Mouse (Mus musculus): Measurements from ENCODE around the gene Gm5416. TPM values are rescaled to one million over a fixed set of nuclear protein-coding genes. Genes with fewer than 3 reads are reported as not detected.
"Not testable (repeated sequence)": the region's sequence is repeated elsewhere in the genome, so short reads cannot be mapped to it uniquely, and the experiment has no call there.

Gene Gm5416
- polyA plus RNA-seq (2012; fragmentation: generic; extraction: Trizol): not detected
- long read RNA-seq, experiment 1: 0 reads
- long read RNA-seq, experiment 2: 0 reads

DNA sequence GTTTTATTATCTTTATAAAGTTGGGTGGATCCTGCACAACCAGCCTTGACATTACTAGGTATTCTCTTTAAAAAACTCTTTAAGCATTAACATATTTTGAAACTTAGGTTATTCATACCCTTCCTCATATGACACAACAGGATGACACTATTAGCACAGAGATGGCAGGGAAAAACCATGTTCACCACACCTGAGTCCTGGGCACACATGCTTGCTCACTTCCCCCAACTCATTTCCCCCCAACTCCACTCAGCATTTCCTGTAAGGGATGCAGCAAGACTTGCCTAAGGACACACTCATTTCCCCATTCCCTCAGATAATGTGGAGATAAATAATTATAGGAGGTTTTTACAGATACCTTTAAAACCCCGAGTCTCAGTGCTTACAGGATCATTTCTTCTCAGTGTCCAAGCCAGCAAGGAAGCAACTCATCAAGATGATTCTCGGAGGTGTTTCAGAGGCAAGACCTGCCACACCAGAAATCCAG lies at the start of gene Gm5416:
Gm5416 (plus strand) TSS at position 437 of the 487 bp plus-strand sequence.
- Histone ChIP-seq H3ac (ENCODE audit: control insufficient read depth, insufficient read length, low read depth) (no peak within 1 kb of the TSS), H3K4me3 (ENCODE audit: insufficient read depth, poor library complexity, severe bottlenecking) (no peak within 1 kb of the TSS), H3K79me2 (ENCODE audit: control insufficient read depth, insufficient read depth) (no peaks in the 10 kb centered on the region), H3K27me3 (ENCODE audit: control insufficient read depth, insufficient read depth, insufficient read length) (no peaks in the 10 kb centered on the region), H3K79me3 (ENCODE audit: low read depth) (no peaks in the 10 kb centered on the region), H3K36me3 (ENCODE audit: control insufficient read depth, insufficient read depth) (no peaks in the 10 kb centered on the region)
- TF ChIP-seq FOSL1 (IDR thresholded peaks at IDR 0.05; ENCODE audit: insufficient read depth, low read length, poor library complexity, severe bottlenecking) (no peak), USF1 (IDR thresholded peaks at IDR 0.05; ENCODE audit: low read depth) (no peak), CTCF (IDR thresholded peaks at IDR 0.05; ENCODE audit: control insufficient read depth, insufficient read depth, insufficient read length) (no peak), MAX (IDR thresholded peaks at IDR 0.05) (no peak), CEBPB (IDR thresholded peaks at IDR 0.05; ENCODE audit: low read depth) (no peak), MYOD1 (IDR thresholded peaks at IDR 0.05; ENCODE audit: control insufficient read depth, insufficient read length, low read depth) (no peak), MYOG (IDR thresholded peaks at IDR 0.05; ENCODE audit: control insufficient read depth, extremely low read depth, insufficient read length) (no peak)

DNA sequence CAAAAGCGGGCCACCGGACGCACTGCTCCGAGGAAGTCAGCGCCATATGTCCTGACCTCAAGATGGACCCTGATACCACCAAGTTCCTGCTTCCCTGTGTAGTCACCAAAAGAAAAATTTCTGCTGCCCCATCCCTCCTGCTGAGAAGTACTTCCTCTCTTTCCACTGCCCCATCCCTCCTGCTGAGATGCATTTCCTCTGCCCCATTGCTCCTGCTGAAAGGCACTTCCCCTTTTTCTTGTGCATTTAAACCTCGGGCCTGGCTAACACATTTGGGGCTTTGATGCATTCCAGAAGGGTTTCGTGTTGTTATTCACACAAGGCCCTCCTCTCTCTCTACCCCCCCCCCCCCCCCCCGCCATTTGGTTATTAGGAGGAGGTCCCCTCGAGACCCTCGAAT lies 42.4 kb upstream of the Gm5416 start:
- H3K79me2 ChIP-seq (ENCODE audit: control insufficient read depth, insufficient read depth); H3K36me3 ChIP-seq (ENCODE audit: control insufficient read depth, insufficient read depth); H3K27me3 ChIP-seq (ENCODE audit: control insufficient read depth, insufficient read depth, insufficient read length); H3K79me3 ChIP-seq (ENCODE audit: low read depth); H3K4me3 ChIP-seq (ENCODE audit: insufficient read depth, poor library complexity, severe bottlenecking); H3ac ChIP-seq (ENCODE audit: control insufficient read depth, insufficient read length, low read depth): not testable (repeated sequence)

DNA sequence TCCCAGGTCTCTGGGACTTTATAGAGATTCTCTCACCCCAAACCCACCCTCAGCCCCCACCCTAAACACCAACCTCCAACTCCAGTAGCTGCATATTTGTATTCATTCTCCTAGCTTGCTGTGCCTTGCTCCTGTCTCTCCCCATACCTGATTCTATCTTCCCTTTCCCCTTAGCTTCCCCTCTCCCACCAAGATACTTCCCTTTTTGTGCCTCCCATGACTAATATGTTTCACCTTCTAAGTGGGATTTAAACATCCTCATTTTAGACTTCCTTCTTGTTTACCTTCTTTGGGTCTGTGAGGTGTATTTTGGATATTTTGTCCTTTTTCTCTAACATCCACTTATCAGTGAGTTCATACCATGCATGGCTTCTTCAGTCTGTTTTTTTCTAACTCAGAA lies 34.1 kb upstream of the Gm5416 start:
- no peak overlapping the region for H3K4me3 ChIP-seq (ENCODE audit: insufficient read depth, poor library complexity, severe bottlenecking)
- no peaks in the 10 kb centered on the region for H3K79me2 ChIP-seq (ENCODE audit: control insufficient read depth, insufficient read depth)
- no peak for TF ChIP-seq USF1 (IDR thresholded peaks at IDR 0.05; ENCODE audit: low read depth)
- TF ChIP-seq CEBPB (IDR thresholded peaks at IDR 0.05; ENCODE audit: low read depth): no peak
- TF ChIP-seq MYOG (IDR thresholded peaks at IDR 0.05; ENCODE audit: control insufficient read depth, extremely low read depth, insufficient read length): no peak
- no peak for TF ChIP-seq MAX (IDR thresholded peaks at IDR 0.05)
- TF ChIP-seq CTCF (IDR thresholded peaks at IDR 0.05; ENCODE audit: control insufficient read depth, insufficient read depth, insufficient read length): no peak
- H3ac ChIP-seq (ENCODE audit: control insufficient read depth, insufficient read length, low read depth): no peak overlapping the region
- H3K79me3 ChIP-seq (ENCODE audit: low read depth): no peaks in the 10 kb centered on the region
- H3K27me3 ChIP-seq (ENCODE audit: control insufficient read depth, insufficient read depth, insufficient read length): no peaks in the 10 kb centered on the region
- H3K36me3 ChIP-seq (ENCODE audit: control insufficient read depth, insufficient read depth): no peaks in the 10 kb centered on the region

- no peaks in the 10 kb centered on the region for H3K27me3 ChIP-seq (ENCODE audit: control insufficient read depth, insufficient read depth, insufficient read length)
- H3K36me3 ChIP-seq (ENCODE audit: control insufficient read depth, insufficient read depth): no peaks in the 10 kb centered on the region
- H3ac ChIP-seq (ENCODE audit: control insufficient read depth, insufficient read length, low read depth): no peak overlapping the region
- TF ChIP-seq USF1 (IDR thresholded peaks at IDR 0.05; ENCODE audit: low read depth) (no peak), MAX (IDR thresholded peaks at IDR 0.05) (no peak), FOSL1 (IDR thresholded peaks at IDR 0.05; ENCODE audit: insufficient read depth, low read length, poor library complexity, severe bottlenecking) (no peak), CTCF (IDR thresholded peaks at IDR 0.05; ENCODE audit: control insufficient read depth, insufficient read depth, insufficient read length) (no peak), MYOD1 (IDR thresholded peaks at IDR 0.05; ENCODE audit: control insufficient read depth, insufficient read length, low read depth) (no peak), CEBPB (IDR thresholded peaks at IDR 0.05; ENCODE audit: low read depth) (no peak), MYOG (IDR thresholded peaks at IDR 0.05; ENCODE audit: control insufficient read depth, extremely low read depth, insufficient read length) (no peak)
- no peaks in the 10 kb centered on the region for H3K79me2 ChIP-seq (ENCODE audit: control insufficient read depth, insufficient read depth)
- H3K79me3 ChIP-seq (ENCODE audit: low read depth): no peaks in the 10 kb centered on the region
- H3K4me3 ChIP-seq (ENCODE audit: insufficient read depth, poor library complexity, severe bottlenecking): no peak overlapping the region
Measured at GRCm38 (mm10) chr16:36179910-36180309, 30.3 kb upstream of the Gm5416 start.

GRCm38 (mm10) chr16:36183912-36184311 lies 26.3 kb upstream of the Gm5416 start, which contains the start of gene Gm5483:
Gene Gm5483, plus strand, starts transcription at chr16:36184212.
- not testable (repeated sequence) for H3K36me3 ChIP-seq (ENCODE audit: control insufficient read depth, insufficient read depth); H3K79me2 ChIP-seq (ENCODE audit: control insufficient read depth, insufficient read depth); H3ac ChIP-seq (ENCODE audit: control insufficient read depth, insufficient read length, low read depth); H3K27me3 ChIP-seq (ENCODE audit: control insufficient read depth, insufficient read depth, insufficient read length); H3K4me3 ChIP-seq (ENCODE audit: insufficient read depth, poor library complexity, severe bottlenecking); H3K79me3 ChIP-seq (ENCODE audit: low read depth)

- H3K79me3 ChIP-seq (ENCODE audit: low read depth): no peaks in the 10 kb centered on the region
- H3K4me3 ChIP-seq (ENCODE audit: insufficient read depth, poor library complexity, severe bottlenecking): no peak overlapping the region
- TF ChIP-seq CEBPB (IDR thresholded peaks at IDR 0.05; ENCODE audit: low read depth) (no peak), FOSL1 (IDR thresholded peaks at IDR 0.05; ENCODE audit: insufficient read depth, low read length, poor library complexity, severe bottlenecking) (no peak), MYOD1 (IDR thresholded peaks at IDR 0.05; ENCODE audit: control insufficient read depth, insufficient read length, low read depth) (no peak)
- no peaks in the 10 kb centered on the region for H3K27me3 ChIP-seq (ENCODE audit: control insufficient read depth, insufficient read depth, insufficient read length)
- H3ac ChIP-seq (ENCODE audit: control insufficient read depth, insufficient read length, low read depth): no peak overlapping the region
- H3K36me3 ChIP-seq (ENCODE audit: control insufficient read depth, insufficient read depth): no peaks in the 10 kb centered on the region
- no peaks in the 10 kb centered on the region for H3K79me2 ChIP-seq (ENCODE audit: control insufficient read depth, insufficient read depth)
Measured at GRCm38 (mm10) chr16:36199226-36199625, 11.0 kb upstream of the Gm5416 start.
